Mouse (Mus musculus): ENCODE data around the gene Dctn3.

DNA sequence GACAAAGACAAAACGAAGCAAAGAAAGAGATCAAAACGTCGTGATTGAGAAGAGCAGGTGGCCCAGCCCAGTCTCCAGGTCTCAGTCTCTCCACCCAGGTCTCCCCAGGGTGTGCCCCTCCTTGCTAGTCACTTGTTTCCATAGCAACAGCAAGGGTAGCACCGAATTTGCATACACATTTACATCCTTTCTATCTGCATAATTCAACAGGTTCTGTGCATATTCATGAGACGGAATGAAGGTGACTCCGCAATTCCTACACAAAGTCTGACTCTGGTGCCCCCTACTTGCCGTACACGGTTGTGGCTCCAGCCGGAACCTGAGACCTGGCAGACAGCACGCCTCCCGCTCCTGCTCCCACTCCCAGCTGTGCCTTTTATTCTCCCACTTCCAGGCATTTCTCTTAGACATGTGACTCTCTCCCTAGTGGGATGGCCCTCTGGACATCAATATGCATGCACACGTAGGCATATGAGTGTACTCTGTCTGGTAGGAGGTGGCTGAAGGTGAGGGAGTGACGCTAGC, 15.9 kb downstream of the Dctn3 start:
- TF ChIP-seq CTCF (IDR thresholded peaks at IDR 0.05 in 2 of 3, conservative IDR thresholded peaks at IDR 0.05 in 1 of 3; ENCODE audit: control insufficient read depth in 1 of 3, insufficient read depth in 1 of 3, low read depth in 2 of 3, low read length in 3 of 3, poor library complexity in 1 of 3, severe bottlenecking in 1 of 3) (peak; percentile 39 to 69 (median 67); a peak in 5 of 6 replicates), HCFC1 (IDR thresholded peaks at IDR 0.05; ENCODE audit: low read depth, low read length) (no peak), MAX (IDR thresholded peaks at IDR 0.05; ENCODE audit: low read length) (no peak), POLR2A (IDR thresholded peaks at IDR 0.05; ENCODE audit: control insufficient read depth in 1 of 2, insufficient read depth in 1 of 2, low read depth in 1 of 2, low read length in 2 of 2, poor library complexity in 1 of 2) (no peak), RAD21 (IDR thresholded peaks at IDR 0.05; ENCODE audit: low read depth, low read length) (peak; percentile 49), SIN3A (IDR thresholded peaks at IDR 0.05; ENCODE audit: low read length) (no peak), POLR2AphosphoS5 (IDR thresholded peaks at IDR 0.05; ENCODE audit: borderline replicate concordance, low read depth, low read length) (no peak), CHD1 (IDR thresholded peaks at IDR 0.05; ENCODE audit: low read depth, low read length) (no peak), ZMIZ1 (IDR thresholded peaks at IDR 0.05; ENCODE audit: low read depth, low read length) (no peak), NRF1 (IDR thresholded peaks at IDR 0.05; ENCODE audit: insufficient read depth, low read depth, low read length, poor library complexity, severe bottlenecking) (no peak), GABPA (IDR thresholded peaks at IDR 0.05; ENCODE audit: low read depth, low read length) (no peak), USF1 (IDR thresholded peaks at IDR 0.05; ENCODE audit: low read depth, low read length) (no peak), ZC3H11A (IDR thresholded peaks at IDR 0.05; ENCODE audit: low read depth, low read length) (peak; percentile 39)
